Mouse (Mus musculus): ENCODE measurements around the gene Baiap2l1. TPM values are rescaled to one million over a fixed set of nuclear protein-coding genes. Genes with fewer than 3 reads are reported as not detected.

Gene Baiap2l1
- polyA plus RNA-seq, 1 experiment from 2014 or later, result 13.2 TPM

- Histone ChIP-seq H3K27ac (ENCODE audit: low read depth, low read length) (peak overlapping the region; percentile 96), H3K4me2 (replicated peaks; ENCODE audit: low read depth, low read length) (peak overlapping the region; percentile 85), H3K9me3 (ENCODE audit: control insufficient read depth, low read length) (0 out of 2 replicates have a peak, but pooled peaks cover 2% of the 10 kb centered on the region), H3K4me1 (ENCODE audit: control insufficient read depth, insufficient read depth, low read length) (peaks cover 40% of the 10 kb centered on the region), H3K27me3 (ENCODE audit: control insufficient read depth, insufficient read depth, low read length) (no peaks in the 10 kb centered on the region), H3K36me3 (ENCODE audit: control insufficient read depth, insufficient read depth, low read length) (peaks cover 3% of the 10 kb centered on the region; the same call in 1 of the 2 replicates), H3K9ac (ENCODE audit: low read depth, low read length) (peak overlapping the region; percentile 97), H3K4me3 (ENCODE audit: low read length) (peak overlapping the region; percentile 100)
- WGBS, result 2% methylated on average over 63 of the region's 84 CpGs
- ATAC-seq (ENCODE audit: low FRiP score, low TSS enrichment), result peak; percentile 72
These were observed 102.9 kb downstream of the Baiap2l1 start for GRCm38 (mm10) chr5:144254811-144255631.

GRCm38 (mm10) chr5:144254122-144254810 is 103.6 kb downstream of the Baiap2l1 start:
- Histone ChIP-seq H3K4me2 (replicated peaks; ENCODE audit: low read depth, low read length) (peak overlapping the region; percentile 85), H3K9ac (ENCODE audit: low read depth, low read length) (0 out of 2 replicates have a peak overlapping the region, but pooled peaks have one; percentile 4), H3K4me3 (ENCODE audit: low read length) (peak overlapping the region; percentile 100), H3K4me1 (ENCODE audit: control insufficient read depth, insufficient read depth, low read length) (peaks cover 34% of the 10 kb centered on the region), H3K36me3 (ENCODE audit: control insufficient read depth, insufficient read depth, low read length) (no peaks in the 10 kb centered on the region; the same call in 1 of the 2 replicates), H3K27ac (ENCODE audit: low read depth, low read length) (peak overlapping the region; percentile 59), H3K9me3 (ENCODE audit: control insufficient read depth, low read length) (0 out of 2 replicates have a peak, but pooled peaks cover 4% of the 10 kb centered on the region), H3K27me3 (ENCODE audit: control insufficient read depth, insufficient read depth, low read length) (no peaks in the 10 kb centered on the region)
- ATAC-seq (ENCODE audit: low FRiP score, low TSS enrichment), result peak; percentile 41
- WGBS, result 46% methylated on average over 16 of the region's 16 CpGs

GRCm38 (mm10) chr5:144253212-144253611 is 104.7 kb downstream of the Baiap2l1 start:
- H3K4me1 ChIP-seq (ENCODE audit: control insufficient read depth, insufficient read depth, low read length), result peaks cover 23% of the 10 kb centered on the region
- H3K9me3 ChIP-seq (ENCODE audit: control insufficient read depth, low read length), result 0 out of 2 replicates have a peak, but pooled peaks cover 4% of the 10 kb centered on the region
- H3K9ac ChIP-seq (ENCODE audit: low read depth, low read length), result no peak overlapping the region
- no peaks in the 10 kb centered on the region for H3K27me3 ChIP-seq (ENCODE audit: control insufficient read depth, insufficient read depth, low read length)
- no peak for ATAC-seq (ENCODE audit: low FRiP score, low TSS enrichment)
- H3K36me3 ChIP-seq (ENCODE audit: control insufficient read depth, insufficient read depth, low read length), result no peaks in the 10 kb centered on the region; the same call in 1 of the 2 replicates
- H3K4me2 ChIP-seq (replicated peaks; ENCODE audit: low read depth, low read length), result no peak overlapping the region
- no peak overlapping the region for H3K27ac ChIP-seq (ENCODE audit: low read depth, low read length)
- H3K4me3 ChIP-seq (ENCODE audit: low read length), result no peak overlapping the region
- WGBS, result 66% methylated on average over 4 of the region's 4 CpGs

- Histone ChIP-seq H3K36me3 (ENCODE audit: control insufficient read depth, insufficient read depth, low read length) (no peaks in the 10 kb centered on the region), H3K4me1 (ENCODE audit: control insufficient read depth, insufficient read depth, low read length) (peaks cover 17% of the 10 kb centered on the region), H3K27me3 (ENCODE audit: control insufficient read depth, insufficient read depth, low read length) (no peaks in the 10 kb centered on the region), H3K4me3 (ENCODE audit: low read length) (no peak overlapping the region), H3K27ac (ENCODE audit: low read depth, low read length) (no peak overlapping the region), H3K9ac (ENCODE audit: low read depth, low read length) (no peak overlapping the region), H3K9me3 (ENCODE audit: control insufficient read depth, low read length) (0 out of 2 replicates have a peak, but pooled peaks cover 4% of the 10 kb centered on the region), H3K4me2 (replicated peaks; ENCODE audit: low read depth, low read length) (no peak overlapping the region)
- no peak for ATAC-seq (ENCODE audit: low FRiP score, low TSS enrichment)
- 82% methylated on average over 13 of the region's 13 CpGs for WGBS
These were observed 105.9 kb downstream of the Baiap2l1 start for GRCm38 (mm10) chr5:144251876-144252577.

- H3K27me3 ChIP-seq (ENCODE audit: control insufficient read depth, insufficient read depth, low read length), result no peaks in the 10 kb centered on the region
- no peak overlapping the region for H3K4me3 ChIP-seq (ENCODE audit: low read length)
- H3K27ac ChIP-seq (ENCODE audit: low read depth, low read length), result no peak overlapping the region
- 83% methylated on average over 3 of the region's 3 CpGs for WGBS
- H3K4me1 ChIP-seq (ENCODE audit: control insufficient read depth, insufficient read depth, low read length), result peaks cover 11% of the 10 kb centered on the region; the same call in 1 of the 2 replicates
- 0 out of 2 replicates have a peak, but pooled peaks cover 4% of the 10 kb centered on the region for H3K9me3 ChIP-seq (ENCODE audit: control insufficient read depth, low read length)
- no peak for ATAC-seq (ENCODE audit: low FRiP score, low TSS enrichment)
- no peaks in the 10 kb centered on the region for H3K36me3 ChIP-seq (ENCODE audit: control insufficient read depth, insufficient read depth, low read length)
- H3K4me2 ChIP-seq (replicated peaks; ENCODE audit: low read depth, low read length), result no peak overlapping the region
- no peak overlapping the region for H3K9ac ChIP-seq (ENCODE audit: low read depth, low read length)
These were observed 108.0 kb downstream of the Baiap2l1 start for GRCm38 (mm10) chr5:144249871-144250270.

- Histone ChIP-seq H3K9me3 (ENCODE audit: control insufficient read depth, low read length) (0 out of 2 replicates have a peak, but pooled peaks cover 4% of the 10 kb centered on the region), H3K4me3 (ENCODE audit: low read length) (no peak overlapping the region), H3K36me3 (ENCODE audit: control insufficient read depth, insufficient read depth, low read length) (no peaks in the 10 kb centered on the region), H3K9ac (ENCODE audit: low read depth, low read length) (no peak overlapping the region), H3K4me1 (ENCODE audit: control insufficient read depth, insufficient read depth, low read length) (peaks cover 6% of the 10 kb centered on the region; the same call in 1 of the 2 replicates), H3K27ac (ENCODE audit: low read depth, low read length) (no peak overlapping the region), H3K27me3 (ENCODE audit: control insufficient read depth, insufficient read depth, low read length) (no peaks in the 10 kb centered on the region), H3K4me2 (replicated peaks; ENCODE audit: low read depth, low read length) (no peak overlapping the region)
- ATAC-seq (ENCODE audit: low FRiP score, low TSS enrichment), result no peak
- WGBS, result 60% methylated on average over 10 of the region's 10 CpGs
These were observed 109.9 kb downstream of the Baiap2l1 start for GRCm38 (mm10) chr5:144247906-144248585.

GRCm38 (mm10) chr5:144247307-144247706 is 110.6 kb downstream of the Baiap2l1 start:
- no peak for ATAC-seq (ENCODE audit: low FRiP score, low TSS enrichment)
- H3K4me3 ChIP-seq (ENCODE audit: low read length), result no peak overlapping the region
- H3K36me3 ChIP-seq (ENCODE audit: control insufficient read depth, insufficient read depth, low read length), result no peaks in the 10 kb centered on the region
- no peak overlapping the region for H3K4me2 ChIP-seq (replicated peaks; ENCODE audit: low read depth, low read length)
- WGBS, result 64% methylated on average over 10 of the region's 10 CpGs
- H3K9ac ChIP-seq (ENCODE audit: low read depth, low read length), result no peak overlapping the region
- H3K27me3 ChIP-seq (ENCODE audit: control insufficient read depth, insufficient read depth, low read length), result no peaks in the 10 kb centered on the region
- peaks cover 6% of the 10 kb centered on the region; the same call in 1 of the 2 replicates for H3K4me1 ChIP-seq (ENCODE audit: control insufficient read depth, insufficient read depth, low read length)
- 0 out of 2 replicates have a peak, but pooled peaks cover 4% of the 10 kb centered on the region for H3K9me3 ChIP-seq (ENCODE audit: control insufficient read depth, low read length)
- no peak overlapping the region for H3K27ac ChIP-seq (ENCODE audit: low read depth, low read length)

- WGBS, result 53% methylated on average over 7 of the region's 7 CpGs
- H3K4me2 ChIP-seq (replicated peaks; ENCODE audit: low read depth, low read length), result no peak overlapping the region
- H3K27ac ChIP-seq (ENCODE audit: low read depth, low read length), result no peak overlapping the region
These were observed 111.2 kb downstream of the Baiap2l1 start for GRCm38 (mm10) chr5:144246669-144247068.

More at GRCm38 (mm10) chr5:144246669-144247068, 111.2 kb downstream of the Baiap2l1 start:
- no peak for ATAC-seq (ENCODE audit: low FRiP score, low TSS enrichment)
- Histone ChIP-seq H3K4me1 (ENCODE audit: control insufficient read depth, insufficient read depth, low read length) (peaks cover 6% of the 10 kb centered on the region; the same call in 1 of the 2 replicates), H3K27me3 (ENCODE audit: control insufficient read depth, insufficient read depth, low read length) (no peaks in the 10 kb centered on the region), H3K9ac (ENCODE audit: low read depth, low read length) (no peak overlapping the region), H3K36me3 (ENCODE audit: control insufficient read depth, insufficient read depth, low read length) (no peaks in the 10 kb centered on the region), H3K9me3 (ENCODE audit: control insufficient read depth, low read length) (0 out of 2 replicates have a peak, but pooled peaks cover 4% of the 10 kb centered on the region), H3K4me3 (ENCODE audit: low read length) (no peak overlapping the region)

All from kidney, embryonic 14.5 days (tissue).